Mouse (Mus musculus): ENCODE results near the gene Ptf1a. TPM values are rescaled to one million over a fixed set of nuclear protein-coding genes. Genes with fewer than 3 reads are reported as not detected.
A peak's percentile ranks its signal among the peaks of the same experiment; 100 is the strongest.

Ptf1a gene
- 0.11 TPM in 1 of 2 replicates, not detected in the other for polyA plus RNA-seq (2015; fragmentation: Nextera tagmentation; extraction: Ambion mirVana)

DNA sequence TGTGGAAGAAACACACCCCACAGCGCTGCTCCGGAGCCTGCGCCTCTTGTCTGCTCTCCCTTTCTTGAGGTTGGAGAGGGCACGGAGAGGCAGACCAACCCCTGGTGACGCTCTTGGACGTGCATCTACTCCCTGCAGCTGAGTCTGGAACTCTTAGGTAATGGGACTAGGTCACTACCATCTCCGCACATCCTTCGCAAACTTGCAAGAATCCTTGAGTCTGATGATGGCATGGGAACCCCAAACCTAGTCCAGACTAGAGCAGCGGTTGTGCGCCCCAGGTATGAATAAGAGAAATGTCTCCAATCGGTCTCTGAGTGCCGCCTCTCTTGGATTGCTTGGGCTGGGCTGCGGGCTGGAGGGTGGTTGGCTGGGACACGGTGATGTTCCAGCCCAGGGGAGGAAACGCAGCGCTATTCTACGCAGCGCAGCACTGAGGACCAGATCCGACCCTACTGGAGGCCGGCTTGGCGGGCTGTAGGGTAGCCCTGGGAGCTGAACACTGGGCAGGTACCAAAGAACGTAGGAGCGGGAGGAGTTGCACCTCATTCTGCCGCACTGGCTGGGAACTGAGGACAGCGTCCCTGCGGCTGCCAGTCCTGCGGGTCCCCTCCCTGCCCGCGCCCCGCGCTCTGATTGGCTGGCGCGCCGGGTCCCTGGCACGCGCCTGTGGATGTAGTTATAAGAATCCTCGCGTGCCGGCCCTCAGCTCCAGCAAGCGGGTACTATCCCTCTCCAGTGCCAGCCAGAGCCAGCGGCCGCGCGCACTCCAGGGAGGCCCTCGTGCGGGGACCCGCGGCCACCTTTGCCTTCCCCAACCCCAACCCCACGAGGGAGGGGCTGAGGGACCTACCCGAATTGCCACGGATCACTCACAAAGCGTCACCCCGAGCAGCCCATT lies at the start of gene Ptf1a:
Gene Ptf1a, plus strand, starts transcription at position 733 of the 901 bp plus-strand sequence.
- Histone ChIP-seq H3K9me3 (no peaks in the 10 kb centered on the region), H3K27me3 (peaks cover 89% of the 10 kb centered on the region), H3K36me3 (no peaks in the 10 kb centered on the region), H3K4me3 (peak within 1 kb of the TSS; percentile 38), H3K4me2 (replicated peaks) (peak within 1 kb of the TSS; percentile 75), H3K27ac (replicated peaks) (no peak within 1 kb of the TSS), H3K9ac (replicated peaks) (peak within 1 kb of the TSS; percentile 19; the same call in 1 of the 2 replicates), H3K4me1 (peaks cover 26% of the 10 kb centered on the region)
- peak; percentile 76 for ATAC-seq (replicated peaks)
- under 1% methylated on average over 53 of the region's 53 CpGs for WGBS

DNA sequence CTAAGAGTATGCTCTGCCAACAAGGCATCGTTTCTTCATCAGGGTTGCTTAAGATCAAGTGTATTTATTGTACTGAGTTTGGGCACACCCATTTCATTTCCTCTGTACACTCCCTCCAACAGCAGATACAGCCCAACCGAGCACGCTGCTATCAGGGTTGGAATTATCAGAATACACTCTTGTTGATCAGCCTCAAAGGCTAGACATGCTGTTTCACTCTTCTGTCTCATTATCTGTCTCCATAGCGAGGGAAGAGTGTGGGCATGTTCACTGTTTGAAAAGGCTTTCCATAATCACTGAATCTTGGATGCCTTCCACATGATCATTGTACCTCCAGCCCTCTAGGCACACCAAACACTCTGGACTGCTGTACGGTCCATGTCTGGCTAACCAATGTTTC lies 40.1 kb upstream of the Ptf1a start:
- Histone ChIP-seq H3K27ac (replicated peaks) (no peak overlapping the region), H3K9ac (replicated peaks) (no peak overlapping the region), H3K4me3 (no peak overlapping the region), H3K36me3 (no peaks in the 10 kb centered on the region), H3K27me3 (no peaks in the 10 kb centered on the region), H3K4me1 (no peaks in the 10 kb centered on the region), H3K4me2 (replicated peaks) (no peak overlapping the region), H3K9me3 (no peaks in the 10 kb centered on the region)
- no peak for ATAC-seq (replicated peaks)
- WGBS: 61% methylated on average over 5 of the region's 5 CpGs

DNA sequence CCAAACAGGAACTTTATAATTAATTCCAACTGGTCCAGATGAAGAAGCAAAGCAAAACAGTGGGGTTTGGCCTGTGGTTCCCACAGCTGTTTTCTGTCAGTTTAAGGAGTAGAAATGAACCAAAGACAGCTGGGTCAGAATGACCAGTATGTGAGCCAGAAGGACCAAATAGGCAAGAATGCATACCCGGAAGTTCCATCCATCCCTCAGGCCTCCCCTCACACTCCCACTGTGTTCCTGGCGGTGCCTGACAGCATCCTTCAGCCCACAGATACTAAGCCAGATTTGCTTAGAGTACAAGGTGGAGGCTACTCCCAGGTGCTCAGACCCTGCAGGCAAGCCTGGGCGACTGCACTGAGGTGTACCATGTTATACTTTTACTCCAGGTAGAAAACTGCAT lies 38.9 kb upstream of the Ptf1a start:
- H3K27ac ChIP-seq (replicated peaks): no peak overlapping the region
- no peak overlapping the region for H3K4me3 ChIP-seq
- no peaks in the 10 kb centered on the region for H3K4me1 ChIP-seq
- no peak for ATAC-seq (replicated peaks)
- no peaks in the 10 kb centered on the region for H3K9me3 ChIP-seq
- 65% methylated on average over 3 of the region's 3 CpGs for whole genome bisulfite sequencing
- no peak overlapping the region for H3K9ac ChIP-seq (replicated peaks)
- H3K4me2 ChIP-seq (replicated peaks): no peak overlapping the region
- no peaks in the 10 kb centered on the region for H3K27me3 ChIP-seq
- H3K36me3 ChIP-seq: no peaks in the 10 kb centered on the region

DNA sequence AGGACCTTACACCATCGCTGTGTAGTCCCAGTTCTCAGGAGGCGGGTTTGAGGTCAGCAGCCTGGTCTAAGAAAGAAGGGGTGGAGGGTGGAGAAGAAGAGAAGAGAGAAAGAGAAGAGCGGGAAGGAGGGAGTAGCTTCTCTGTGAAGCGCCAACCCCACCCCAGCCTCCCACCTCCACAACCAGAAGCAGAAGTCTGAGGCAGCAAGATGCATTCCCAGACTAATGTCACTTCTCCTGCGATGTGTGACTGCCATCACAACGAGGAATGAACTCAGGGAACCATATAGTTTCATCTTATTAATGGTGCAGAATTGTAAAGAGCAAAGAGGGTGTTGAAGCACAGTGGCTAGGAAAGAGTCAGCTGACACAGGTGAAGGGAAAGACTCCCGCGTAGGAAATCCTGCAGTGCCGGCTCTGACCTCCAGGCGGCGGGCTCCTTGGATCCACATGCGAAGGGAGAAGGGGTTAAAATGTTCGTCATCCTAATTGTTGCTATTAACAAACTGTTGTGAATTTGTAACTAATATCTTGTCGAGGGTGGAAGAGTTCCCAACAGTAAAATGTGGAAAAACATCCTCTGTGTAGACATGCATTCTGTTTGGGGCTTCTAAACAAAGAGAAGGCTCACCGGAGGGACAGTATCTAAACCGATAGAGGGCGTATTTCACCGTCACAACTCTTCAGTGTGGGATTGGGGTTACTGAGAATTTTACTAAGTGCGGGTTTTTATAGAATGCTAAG lies 31.1 kb upstream of the Ptf1a start:
- Histone ChIP-seq H3K36me3 (no peaks in the 10 kb centered on the region), H3K4me2 (replicated peaks) (peak overlapping the region; percentile 46), H3K4me1 (peaks cover 5% of the 10 kb centered on the region; the same call in 1 of the 2 replicates), H3K9ac (replicated peaks) (no peak overlapping the region; the same call in 1 of the 2 replicates), H3K27me3 (no peaks in the 10 kb centered on the region), H3K27ac (replicated peaks) (no peak overlapping the region), H3K4me3 (peak overlapping the region; percentile 34), H3K9me3 (no peaks in the 10 kb centered on the region)
- ATAC-seq (replicated peaks): peak; percentile 65
- 20% methylated on average over 19 of the region's 19 CpGs for WGBS

DNA sequence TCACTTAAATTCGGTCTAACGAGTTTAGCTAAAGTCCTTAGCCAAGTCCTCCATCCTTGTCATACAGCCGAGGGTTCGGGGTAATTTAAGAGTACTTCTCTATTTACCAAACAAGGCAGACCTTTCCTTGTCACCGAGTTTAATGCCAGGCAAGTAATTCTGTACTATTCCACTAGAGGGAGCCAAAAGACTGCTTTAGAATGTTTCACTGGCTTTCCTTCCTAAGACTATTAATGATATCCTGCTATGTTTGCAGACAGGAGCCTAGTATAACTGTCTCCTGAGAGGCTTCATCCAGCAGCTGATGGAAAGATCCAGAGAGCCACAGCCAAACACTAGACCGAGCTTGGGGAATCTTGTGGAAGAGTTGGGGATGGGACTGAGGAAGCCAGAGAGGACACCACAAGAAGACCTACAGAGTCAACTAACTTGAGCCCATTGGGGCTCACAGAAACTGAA lies 30.4 kb upstream of the Ptf1a start:
- H3K9me3 ChIP-seq: no peaks in the 10 kb centered on the region
- H3K4me3 ChIP-seq: peak overlapping the region; percentile 34
- peak overlapping the region; percentile 46 for H3K4me2 ChIP-seq (replicated peaks)
- no peaks in the 10 kb centered on the region; the same call in 1 of the 2 replicates for H3K27me3 ChIP-seq
- H3K4me1 ChIP-seq: peaks cover 5% of the 10 kb centered on the region; the same call in 1 of the 2 replicates
- H3K27ac ChIP-seq (replicated peaks): no peak overlapping the region
- H3K36me3 ChIP-seq: no peaks in the 10 kb centered on the region
- ATAC-seq (replicated peaks): peak; percentile 49
- no peak overlapping the region for H3K9ac ChIP-seq (replicated peaks)
- 2% methylated on average over 6 of the region's 6 CpGs for WGBS

DNA sequence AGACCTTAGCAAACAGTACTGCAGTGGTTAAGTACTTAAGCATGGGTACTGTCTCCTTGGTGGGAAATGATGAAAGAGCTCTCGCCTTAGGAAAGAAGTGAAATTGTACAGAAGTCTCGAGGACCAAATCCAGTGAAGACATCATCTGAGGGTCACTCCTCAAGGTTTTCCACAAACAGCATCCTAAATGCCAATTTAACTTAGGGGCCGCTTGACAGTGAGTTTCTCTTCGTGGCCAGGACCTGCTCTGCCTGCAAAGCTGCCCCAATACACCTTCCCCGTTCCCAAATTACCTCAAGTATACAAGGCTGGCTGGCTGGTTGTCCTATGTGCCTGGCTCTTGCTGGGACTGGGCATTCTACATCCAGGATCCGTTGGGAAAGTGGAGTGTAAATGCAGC lies 29.4 kb upstream of the Ptf1a start:
- 67% methylated on average over 6 of the region's 6 CpGs for WGBS
- ATAC-seq (replicated peaks): no peak

DNA sequence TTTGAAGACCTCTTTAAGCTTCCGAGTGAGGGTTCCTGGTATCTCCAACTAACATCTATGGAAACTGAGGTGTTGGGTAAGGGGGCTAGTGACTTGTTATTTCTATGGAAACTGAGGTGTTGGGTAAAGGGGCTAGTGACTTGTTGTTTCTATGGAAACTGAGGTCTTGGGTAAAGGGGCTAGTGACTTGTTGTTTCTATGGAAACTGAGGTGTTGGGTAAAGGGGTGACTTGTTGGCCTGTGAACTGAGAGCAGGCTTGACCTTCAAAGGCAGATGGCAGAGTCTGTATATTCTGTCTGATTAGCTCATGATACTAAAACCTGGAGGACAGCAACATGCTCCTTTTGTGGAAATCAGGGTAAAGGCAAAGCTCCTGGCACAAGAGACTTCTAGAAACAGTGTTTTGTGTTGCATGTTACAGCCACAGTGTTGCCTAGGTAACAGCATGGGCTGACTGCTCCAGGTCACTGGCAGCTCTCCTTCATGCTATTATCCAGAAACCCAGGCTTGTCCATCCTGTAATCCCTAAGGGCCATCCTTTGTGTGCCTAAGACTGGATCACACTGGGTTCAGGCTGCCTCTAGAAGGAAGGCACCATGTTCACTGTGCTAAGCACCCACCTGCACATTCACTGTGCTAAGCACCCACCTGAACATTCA lies 25.6 kb upstream of the Ptf1a start:
- H3K4me1 ChIP-seq: peaks cover 2% of the 10 kb centered on the region; the same call in 1 of the 2 replicates
- no peak overlapping the region for H3K27ac ChIP-seq (replicated peaks)
- H3K4me3 ChIP-seq: no peak overlapping the region
- H3K9me3 ChIP-seq: no peaks in the 10 kb centered on the region
- ATAC-seq (replicated peaks): no peak
- peaks cover 9% of the 10 kb centered on the region; the same call in 1 of the 2 replicates for H3K27me3 ChIP-seq
- H3K36me3 ChIP-seq: no peaks in the 10 kb centered on the region
- H3K4me2 ChIP-seq (replicated peaks): no peak overlapping the region
- H3K9ac ChIP-seq (replicated peaks): no peak overlapping the region
- 79% methylated on average over 1 of the region's 1 CpGs for WGBS

More for the DNA sequence above, 29.4 kb upstream of the Ptf1a start:
- H3K36me3 ChIP-seq: no peaks in the 10 kb centered on the region
- peaks cover 5% of the 10 kb centered on the region; the same call in 1 of the 2 replicates for H3K4me1 ChIP-seq
- H3K27ac ChIP-seq (replicated peaks): no peak overlapping the region
- no peaks in the 10 kb centered on the region for H3K9me3 ChIP-seq
- H3K9ac ChIP-seq (replicated peaks): no peak overlapping the region
- no peaks in the 10 kb centered on the region; the same call in 1 of the 2 replicates for H3K27me3 ChIP-seq
- H3K4me2 ChIP-seq (replicated peaks): no peak overlapping the region
- no peak overlapping the region for H3K4me3 ChIP-seq

DNA sequence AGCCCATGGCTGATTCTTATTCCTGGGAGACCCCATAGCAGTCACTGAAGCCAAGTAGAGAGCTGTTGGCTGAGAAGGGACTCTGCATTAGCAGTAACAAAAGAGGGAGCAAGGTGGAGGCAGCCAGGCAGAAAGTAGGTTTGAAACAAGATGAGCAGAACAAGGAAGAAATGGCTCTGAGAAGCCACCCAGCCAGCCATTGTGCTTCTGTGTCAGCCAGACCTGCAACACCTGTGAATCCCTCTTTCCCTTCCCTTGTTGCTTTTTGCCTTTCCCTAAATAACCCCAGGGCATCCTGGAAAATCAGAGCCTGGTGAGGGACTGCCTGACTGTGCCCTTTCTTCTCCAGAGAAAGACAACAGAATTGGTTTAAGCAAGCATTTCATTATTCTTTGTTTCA lies 23.2 kb upstream of the Ptf1a start:
- ATAC-seq (replicated peaks): no peak
- no peaks in the 10 kb centered on the region for H3K36me3 ChIP-seq
- no peaks in the 10 kb centered on the region for H3K4me1 ChIP-seq
- peaks cover 24% of the 10 kb centered on the region for H3K27me3 ChIP-seq
- H3K27ac ChIP-seq (replicated peaks): no peak overlapping the region
- no peaks in the 10 kb centered on the region for H3K9me3 ChIP-seq
- H3K4me2 ChIP-seq (replicated peaks): no peak overlapping the region
- no peak overlapping the region for H3K9ac ChIP-seq (replicated peaks)
- no peak overlapping the region for H3K4me3 ChIP-seq

DNA sequence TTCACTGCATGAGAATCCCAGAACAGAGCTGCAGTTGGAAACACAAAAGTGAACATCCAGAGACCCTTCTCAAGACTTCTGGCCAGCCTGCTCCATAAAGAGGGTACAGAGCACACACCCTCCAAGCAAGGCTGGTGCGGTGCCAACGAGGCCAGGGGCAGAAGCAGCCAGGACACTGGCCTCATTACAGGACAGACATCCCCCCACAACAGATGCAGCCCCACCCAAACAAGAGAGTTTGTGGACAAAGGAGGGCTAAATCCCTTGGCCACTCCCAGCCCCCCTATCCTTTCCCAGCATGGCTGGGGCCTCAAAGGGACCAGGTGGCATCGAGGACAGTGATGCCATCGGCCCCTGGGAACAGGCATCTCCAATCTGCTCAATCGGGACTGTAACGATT lies 22.4 kb upstream of the Ptf1a start:
- Histone ChIP-seq H3K27me3 (peaks cover 30% of the 10 kb centered on the region), H3K4me1 (no peaks in the 10 kb centered on the region), H3K4me2 (replicated peaks) (no peak overlapping the region), H3K27ac (replicated peaks) (no peak overlapping the region), H3K36me3 (no peaks in the 10 kb centered on the region), H3K4me3 (no peak overlapping the region), H3K9ac (replicated peaks) (no peak overlapping the region), H3K9me3 (no peaks in the 10 kb centered on the region)
- 54% methylated on average over 6 of the region's 6 CpGs for WGBS
- no peak for ATAC-seq (replicated peaks)

DNA sequence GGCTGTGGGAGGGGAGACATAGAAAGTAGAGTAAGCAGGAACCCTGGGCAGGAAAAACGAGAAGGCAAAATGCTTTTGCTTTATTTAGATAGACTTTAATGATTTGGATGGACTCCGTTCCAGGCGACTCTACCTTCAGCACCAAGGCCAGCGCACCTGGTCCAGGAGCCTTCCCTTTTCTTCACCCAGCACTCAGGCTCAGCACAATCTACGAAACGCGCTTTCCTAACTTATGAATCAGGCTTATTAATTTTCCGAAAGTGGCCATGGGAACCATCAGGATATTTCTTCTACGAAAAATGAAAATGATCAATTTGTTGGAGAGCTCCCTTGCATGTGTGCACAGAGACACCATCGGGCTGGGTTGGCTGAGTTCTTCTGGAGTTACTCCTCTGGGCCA lies 16.4 kb upstream of the Ptf1a start:
- no peak overlapping the region for H3K27ac ChIP-seq (replicated peaks)
- H3K9ac ChIP-seq (replicated peaks): no peak overlapping the region
- 5% methylated on average over 10 of the region's 10 CpGs for WGBS
- peaks cover 24% of the 10 kb centered on the region for H3K4me1 ChIP-seq
- no peak overlapping the region for H3K4me2 ChIP-seq (replicated peaks)
- no peaks in the 10 kb centered on the region for H3K9me3 ChIP-seq
- H3K27me3 ChIP-seq: peaks cover 84% of the 10 kb centered on the region
- ATAC-seq (replicated peaks): no peak
- H3K36me3 ChIP-seq: no peaks in the 10 kb centered on the region
- H3K4me3 ChIP-seq: no peak overlapping the region

DNA sequence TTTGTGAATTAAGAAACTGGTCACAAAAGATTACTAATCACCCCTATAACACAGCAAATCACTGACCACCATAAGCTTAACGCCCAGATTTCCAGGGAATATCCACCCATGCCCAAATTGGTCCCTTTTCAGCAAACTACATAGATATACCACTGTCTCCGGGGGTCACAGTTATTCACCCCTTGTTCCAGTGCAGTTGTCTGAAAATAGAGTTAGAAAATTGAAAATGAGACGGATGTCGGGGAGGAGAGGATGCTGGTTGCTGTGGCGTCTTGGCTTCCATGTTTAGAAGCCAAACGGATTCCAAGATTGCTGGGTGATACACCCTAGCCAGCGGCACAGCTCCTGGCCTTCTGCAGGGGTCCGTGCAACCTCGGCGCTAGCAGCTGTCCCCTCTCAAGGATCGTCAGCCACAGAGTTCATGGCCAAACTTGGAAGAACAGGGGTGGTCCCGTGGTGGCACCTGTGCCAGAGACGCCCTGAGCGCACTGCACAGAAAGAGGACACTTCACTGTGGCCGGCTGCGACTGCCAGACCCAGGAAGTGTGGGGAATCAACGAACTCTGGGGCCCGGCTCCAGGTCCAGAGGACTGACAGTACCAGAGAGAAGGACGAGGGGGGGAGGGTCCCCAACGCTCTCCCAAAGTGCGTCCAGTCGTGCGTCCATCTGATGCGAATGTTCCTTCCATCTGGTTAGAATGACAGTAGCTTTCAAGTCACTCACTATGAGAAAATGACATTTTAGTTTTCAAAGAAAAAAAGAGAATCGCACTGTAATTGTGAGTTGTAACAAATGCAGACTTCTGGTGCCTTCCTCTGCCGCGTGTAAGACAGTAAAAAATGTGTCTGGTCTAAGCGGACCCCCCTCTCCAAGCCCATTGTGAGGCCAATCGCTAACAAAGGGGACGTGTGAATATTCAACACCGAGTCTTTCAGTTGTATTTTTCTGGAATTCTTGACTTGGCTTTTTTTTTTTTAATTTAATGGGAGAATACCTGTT lies 15.5 kb upstream of the Ptf1a start:
- Histone ChIP-seq H3K9me3 (no peaks in the 10 kb centered on the region), H3K4me1 (peaks cover 24% of the 10 kb centered on the region), H3K27ac (replicated peaks) (no peak overlapping the region), H3K4me3 (peak overlapping the region; percentile 35), H3K36me3 (no peaks in the 10 kb centered on the region), H3K27me3 (peaks cover 89% of the 10 kb centered on the region), H3K9ac (replicated peaks) (no peak overlapping the region), H3K4me2 (replicated peaks) (peak overlapping the region; percentile 51)
- 0 out of 2 replicates have a peak, but pooled peaks have one; percentile 21 for ATAC-seq (replicated peaks)
- 2% methylated on average over 31 of the region's 31 CpGs for WGBS

Measured in forebrain, embryonic 15.5 days (tissue).